Mouse (Mus musculus) small intestine, adult 2 months (tissue): ENCODE results near the gene Cdk6. TPM values are rescaled to one million over a fixed set of nuclear protein-coding genes. Genes with fewer than 3 reads are reported as not detected.

ENCODE experiments used
- H3K27ac ChIP-seq: fragments of 200-500 bp; 2 replicates; pipeline ENCODE4 v1.5.1; 2012; ENCODE audit warnings: low read depth, low read length, control low read depth, inconsistent platforms; ENCODE audit not compliant: insufficient read depth
- H3K27me3 ChIP-seq: fragments of 200-500 bp; 2 replicates; pipeline ENCODE4 v1.6.1; 2012; ENCODE audit warnings: mild to moderate bottlenecking, moderate library complexity, low read length, inconsistent platforms; ENCODE audit not compliant: control insufficient read depth, insufficient read depth
- H3K36me3 ChIP-seq: fragments of 200-500 bp; 2 replicates; pipeline ENCODE4 v1.6.1; 2012; ENCODE audit warnings: mild to moderate bottlenecking, low read length, control low read depth, inconsistent platforms; ENCODE audit not compliant: control insufficient read depth, insufficient read depth
- H3K4me1 ChIP-seq: fragments of 200-500 bp; 2 replicates; pipeline ENCODE4 v1.6.1; 2012; ENCODE audit warnings: low read length, inconsistent platforms, mixed read lengths; ENCODE audit not compliant: control insufficient read depth, insufficient read depth, insufficient read length
- H3K4me3 ChIP-seq: fragments of 200-500 bp; 2 replicates; pipeline ENCODE4 v1.5.1; 2012; ENCODE audit warnings: low read depth, mild to moderate bottlenecking, control low read depth, inconsistent platforms, low read length, moderate library complexity
- CTCF ChIP-seq: fragments of 200-500 bp; IDR thresholded peaks from 2 replicates; pipeline ENCODE4 v1.5.1; 2012; ENCODE audit warnings: low read depth, mild to moderate bottlenecking, control low read depth, inconsistent platforms, low read length, moderate library complexity, mixed read lengths; ENCODE audit not compliant: insufficient replicate concordance, insufficient read length; ENCODE audit errors: extremely low read depth
- POLR2A ChIP-seq: fragments of 200-500 bp; IDR thresholded peaks from 2 replicates; pipeline ENCODE4 v1.6.1; 2012; ENCODE audit warnings: low read depth, mild to moderate bottlenecking, control low read depth, inconsistent platforms, low read length, moderate library complexity
- WGBS: fragments of 180-500 bp; shearing (Covaris S2); methylation state at CpG from one replicate; pipeline ENCODE4 v1.1.7; 2018; 5-methylcytosine and 5-hydroxymethylcytosine counted together
- polyA plus RNA-seq: library from polyadenylated mRNA; depleted of rRNA; stranded (reverse); fragments of >200 nt; gene quantifications from 2 replicates; pipeline ENCODE4 v1.2.3, GENCODE M21; 2012

The Cdk6 gene
- polyA plus RNA-seq, 1 experiment, result 7.7 TPM

- H3K36me3 ChIP-seq, result no peaks in the 10 kb centered on the region
- H3K27ac ChIP-seq, result no peak overlapping the region
- WGBS, result 38% methylated on average over 5 of the region's 5 CpGs
- no peak overlapping the region for H3K4me3 ChIP-seq
- no peaks in the 10 kb centered on the region for H3K27me3 ChIP-seq
- TF ChIP-seq CTCF, result no peak
- no peak for TF ChIP-seq POLR2A
- H3K4me1 ChIP-seq, result peaks cover 6% of the 10 kb centered on the region; the same call in 1 of the 2 replicates
Observed at GRCm38 (mm10) chr5:3358687-3359520, 17.6 kb downstream of the Cdk6 start.

- Histone ChIP-seq H3K27ac (no peak overlapping the region), H3K27me3 (no peaks in the 10 kb centered on the region), H3K4me1 (peaks cover 6% of the 10 kb centered on the region; the same call in 1 of the 2 replicates), H3K4me3 (no peak overlapping the region), H3K36me3 (no peaks in the 10 kb centered on the region)
- WGBS, result 81% methylated on average over 7 of the region's 7 CpGs
- TF ChIP-seq POLR2A (no peak), CTCF (no peak)
Observed at GRCm38 (mm10) chr5:3359914-3360313, 18.6 kb downstream of the Cdk6 start.

- no peak overlapping the region for H3K27ac ChIP-seq
- H3K27me3 ChIP-seq, result no peaks in the 10 kb centered on the region
- no peak for TF ChIP-seq CTCF
- TF ChIP-seq POLR2A, result no peak
- no peaks in the 10 kb centered on the region for H3K36me3 ChIP-seq
- no peak overlapping the region for H3K4me3 ChIP-seq
- peaks cover 6% of the 10 kb centered on the region; the same call in 1 of the 2 replicates for H3K4me1 ChIP-seq
- WGBS, result 87% methylated on average over 5 of the region's 5 CpGs
Observed at GRCm38 (mm10) chr5:3361252-3361651, 20.0 kb downstream of the Cdk6 start.

GRCm38 (mm10) chr5:3362111-3362510, 20.8 kb downstream of the Cdk6 start:
- Histone ChIP-seq H3K4me1 (peaks cover 6% of the 10 kb centered on the region; the same call in 1 of the 2 replicates), H3K27ac (no peak overlapping the region), H3K36me3 (no peaks in the 10 kb centered on the region), H3K27me3 (no peaks in the 10 kb centered on the region), H3K4me3 (no peak overlapping the region)
- TF ChIP-seq CTCF (no peak), POLR2A (no peak)
- WGBS, result 25% methylated on average over 8 of the region's 8 CpGs

GRCm38 (mm10) chr5:3363036-3363983, 22.0 kb downstream of the Cdk6 start:
- WGBS, result 56% methylated on average over 15 of the region's 15 CpGs
- Histone ChIP-seq H3K36me3 (no peaks in the 10 kb centered on the region), H3K27me3 (no peaks in the 10 kb centered on the region), H3K4me3 (no peak overlapping the region), H3K4me1 (peaks cover 6% of the 10 kb centered on the region; the same call in 1 of the 2 replicates), H3K27ac (no peak overlapping the region)
- no peak for TF ChIP-seq POLR2A
- TF ChIP-seq CTCF, result no peak

GRCm38 (mm10) chr5:3367045-3367444, 25.8 kb downstream of the Cdk6 start:
- Histone ChIP-seq H3K27ac (no peak overlapping the region), H3K4me1 (peaks cover 4% of the 10 kb centered on the region; the same call in 1 of the 2 replicates), H3K36me3 (no peaks in the 10 kb centered on the region), H3K4me3 (no peak overlapping the region), H3K27me3 (no peaks in the 10 kb centered on the region)
- 75% methylated on average over 4 of the region's 4 CpGs for WGBS
- TF ChIP-seq CTCF, result no peak

- no peaks in the 10 kb centered on the region for H3K4me1 ChIP-seq
- H3K4me3 ChIP-seq, result no peak overlapping the region
- WGBS, result 51% methylated on average over 6 of the region's 6 CpGs
- no peak overlapping the region for H3K27ac ChIP-seq
- H3K27me3 ChIP-seq, result no peaks in the 10 kb centered on the region
- TF ChIP-seq POLR2A (no peak), CTCF (no peak)
- no peaks in the 10 kb centered on the region for H3K36me3 ChIP-seq
Observed at GRCm38 (mm10) chr5:3369317-3369716, 28.0 kb downstream of the Cdk6 start.
